Mouse (Mus musculus): ENCODE measurements around the gene Mapkapk2. TPM values are rescaled to one million over a fixed set of nuclear protein-coding genes. Genes with fewer than 3 reads are reported as not detected.

Mapkapk2 gene
- polyA plus RNA-seq (2012; rRNA removed; ENCODE audit: low replicate concordance), result 102 and 122 TPM in 2 replicates

DNA sequence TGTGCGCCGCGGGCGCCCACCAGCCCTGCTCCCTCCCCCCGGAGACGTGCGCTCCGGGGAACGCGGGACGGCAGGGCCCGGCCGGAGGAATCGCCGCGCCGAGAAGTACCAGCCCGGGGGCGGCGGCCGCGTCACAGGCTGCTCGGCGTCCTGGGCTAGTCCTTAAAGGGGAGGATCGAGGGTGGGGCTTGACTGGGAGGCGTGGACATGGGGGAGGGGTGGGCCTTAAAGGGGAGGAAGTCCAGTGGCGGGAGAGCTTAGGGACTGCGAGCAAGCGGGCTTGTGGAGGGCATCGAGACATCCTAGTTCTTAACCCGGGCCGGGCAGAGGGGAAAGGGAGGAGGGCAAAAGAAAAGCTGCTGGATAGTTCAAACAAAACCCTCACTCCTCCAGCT, at the start of gene Mapkapk2:
Mapkapk2 (minus strand) TSS at position 127 of the 395 bp plus-strand sequence.

DNA sequence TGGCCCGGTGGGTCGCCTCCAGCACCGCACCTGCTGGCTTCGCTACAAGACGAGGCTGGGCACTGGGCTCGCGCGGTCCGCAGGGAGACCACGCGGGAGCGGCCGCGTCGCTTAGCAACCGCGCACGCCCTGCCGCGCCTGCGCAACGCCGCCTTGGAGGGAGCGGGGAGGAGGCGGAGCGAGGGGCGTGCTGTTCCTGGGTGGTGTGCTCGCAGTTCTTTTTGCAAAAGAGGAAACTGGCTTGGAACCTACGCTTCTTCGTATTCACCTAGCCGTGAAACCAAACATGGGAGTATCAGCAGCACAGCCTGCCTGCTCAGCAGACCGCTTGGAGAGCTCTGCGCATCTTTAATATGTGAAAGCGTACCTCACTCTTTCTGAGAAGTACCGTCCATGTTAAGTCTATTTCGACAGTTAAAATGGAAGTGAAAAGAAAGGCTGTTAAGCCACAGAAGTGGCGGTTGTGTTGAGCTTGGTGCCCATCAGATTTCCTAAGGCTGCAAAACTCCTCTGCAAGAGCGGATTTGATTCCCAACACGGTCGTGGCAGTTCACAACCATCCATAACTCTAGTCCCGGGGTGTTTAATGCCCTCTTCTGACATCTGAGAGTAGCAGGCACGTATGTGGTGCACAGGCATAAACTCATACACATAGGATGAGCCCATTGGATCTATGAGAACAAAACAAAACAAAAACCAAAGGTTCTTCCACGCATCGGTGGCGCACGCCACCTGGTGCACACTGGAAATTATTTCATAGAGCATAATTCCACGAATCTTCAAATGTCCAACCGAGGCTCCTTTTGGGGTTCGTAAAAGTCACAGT, 40.8 kb upstream of the Mapkapk2 start, which contains the start of gene Dyrk3:
Dyrk3 (minus strand) TSS at position 150 of the 826 bp plus-strand sequence.

DNA sequence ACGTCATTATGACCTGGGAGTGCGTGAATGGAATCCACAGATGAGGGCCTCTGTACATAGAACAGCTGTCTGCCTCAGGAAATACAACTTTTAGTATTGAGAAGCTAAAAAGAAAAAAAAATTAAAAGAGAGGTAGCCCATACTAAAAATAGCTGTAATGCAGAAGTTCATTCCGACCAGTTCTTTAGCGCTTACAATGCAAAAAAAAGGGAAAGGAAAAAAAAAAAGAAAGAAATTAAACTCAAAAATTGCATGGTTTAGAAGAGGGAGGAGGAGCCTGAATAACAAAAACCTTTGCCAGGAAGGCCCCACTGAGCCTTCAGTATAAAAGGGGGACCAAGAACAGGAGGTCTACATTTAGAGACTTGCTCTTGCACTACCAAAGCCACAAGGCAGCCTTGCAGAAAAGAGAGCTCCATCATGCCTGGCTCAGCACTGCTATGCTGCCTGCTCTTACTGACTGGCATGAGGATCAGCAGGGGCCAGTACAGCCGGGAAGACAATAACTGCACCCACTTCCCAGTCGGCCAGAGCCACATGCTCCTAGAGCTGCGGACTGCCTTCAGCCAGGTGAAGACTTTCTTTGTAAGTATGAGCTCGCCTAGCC, 78.0 kb downstream of the Mapkapk2 start, which contains the start of gene Il10:
Il10 (plus strand) TSS at position 354 of the 607 bp plus-strand sequence.

Other genes starting within 250 kb of the Mapkapk2 start
- 0.64 and 0.85 TPM in 2 replicates for gene Fcmr, start 232.2 kb downstream of the Mapkapk2 start, polyA plus RNA-seq (2012; rRNA removed; ENCODE audit: low replicate concordance)
- gene Il24, start 210.4 kb downstream of the Mapkapk2 start, polyA plus RNA-seq (2012; rRNA removed; ENCODE audit: low replicate concordance), result not detected in 2 replicates
- not detected in 2 replicates for gene Il20, start 186.4 kb downstream of the Mapkapk2 start, polyA plus RNA-seq (2012; rRNA removed; ENCODE audit: low replicate concordance)
- gene Il19, start 157.7 kb downstream of the Mapkapk2 start, polyA plus RNA-seq (2012; rRNA removed; ENCODE audit: low replicate concordance), result not detected in 2 replicates
- 0.14 and 0.17 TPM in 2 replicates for gene Il10, start 78.0 kb downstream of the Mapkapk2 start, polyA plus RNA-seq (2012; rRNA removed; ENCODE audit: low replicate concordance)
- 0.17 and 3.6 TPM in 2 replicates for gene Dyrk3, start 40.5 kb upstream of the Mapkapk2 start, polyA plus RNA-seq (2012; rRNA removed; ENCODE audit: low replicate concordance)
- 36.1 and 48.1 TPM in 2 replicates for gene Eif2d, start 55.4 kb upstream of the Mapkapk2 start, polyA plus RNA-seq (2012; rRNA removed; ENCODE audit: low replicate concordance)
- 4.8 and 15.1 TPM in 2 replicates for gene Rassf5, start 147.4 kb upstream of the Mapkapk2 start, polyA plus RNA-seq (2012; rRNA removed; ENCODE audit: low replicate concordance)
- 18.2 and 33.1 TPM in 2 replicates for gene Ikbke, start 181.8 kb upstream of the Mapkapk2 start, polyA plus RNA-seq (2012; rRNA removed; ENCODE audit: low replicate concordance)

Data from subcutaneous adipose tissue, adult 2 months (tissue).